Mouse (Mus musculus): ENCODE data around the gene 1700022I11Rik. TPM values are rescaled to one million over a fixed set of nuclear protein-coding genes. Genes with fewer than 3 reads are reported as not detected.
A peak's percentile ranks its signal among the peaks of the same experiment; 100 is the strongest.

1700022I11Rik gene
- polyA plus RNA-seq, 1 experiment from 2014 or later: 0.49 TPM

- WGBS: 51% methylated on average over 5 of the region's 5 CpGs
Observed at GRCm38 (mm10) chr4:42943341-42943740, 26.1 kb upstream of the 1700022I11Rik start.

GRCm38 (mm10) chr4:42944185-42944584, 25.2 kb upstream of the 1700022I11Rik start:
- H3K27ac ChIP-seq (ENCODE audit: poor library complexity, severe bottlenecking): no peak overlapping the region
- ATAC-seq (ENCODE audit: insufficient number of reproducible peaks, low FRiP score): no peak
- no peak overlapping the region for H3K4me3 ChIP-seq
- no peaks in the 10 kb centered on the region for H3K9me3 ChIP-seq (replicated peaks)
- no peaks in the 10 kb centered on the region for H3K36me3 ChIP-seq
- H3K9ac ChIP-seq: no peak overlapping the region
- H3K4me2 ChIP-seq: no peak overlapping the region
- peaks cover 49% of the 10 kb centered on the region for H3K27me3 ChIP-seq (replicated peaks)
- peaks cover 9% of the 10 kb centered on the region for H3K4me1 ChIP-seq (replicated peaks)
- 73% methylated on average over 9 of the region's 9 CpGs for WGBS

More at GRCm38 (mm10) chr4:42943341-42943740, 26.1 kb upstream of the 1700022I11Rik start:
- Histone ChIP-seq H3K36me3 (no peaks in the 10 kb centered on the region), H3K27ac (ENCODE audit: poor library complexity, severe bottlenecking) (no peak overlapping the region), H3K4me1 (replicated peaks) (peaks cover under 1% of the 10 kb centered on the region; the same call in 1 of the 2 replicates), H3K27me3 (replicated peaks) (peaks cover 58% of the 10 kb centered on the region), H3K9me3 (replicated peaks) (no peaks in the 10 kb centered on the region), H3K9ac (no peak overlapping the region), H3K4me3 (no peak overlapping the region), H3K4me2 (no peak overlapping the region)
- no peak for ATAC-seq (ENCODE audit: insufficient number of reproducible peaks, low FRiP score)

GRCm38 (mm10) chr4:42945043-42945442, 24.4 kb upstream of the 1700022I11Rik start:
- no peaks in the 10 kb centered on the region for H3K36me3 ChIP-seq
- H3K27me3 ChIP-seq (replicated peaks): peaks cover 41% of the 10 kb centered on the region
- 11% methylated on average over 6 of the region's 6 CpGs for WGBS
- no peak overlapping the region for H3K4me3 ChIP-seq
- ATAC-seq (ENCODE audit: insufficient number of reproducible peaks, low FRiP score): no peak
- H3K4me1 ChIP-seq (replicated peaks): peaks cover 10% of the 10 kb centered on the region
- no peaks in the 10 kb centered on the region for H3K9me3 ChIP-seq (replicated peaks)
- no peak overlapping the region for H3K27ac ChIP-seq (ENCODE audit: poor library complexity, severe bottlenecking)
- H3K4me2 ChIP-seq: no peak overlapping the region
- H3K9ac ChIP-seq: no peak overlapping the region

- no peaks in the 10 kb centered on the region for H3K9me3 ChIP-seq (replicated peaks)
- 78% methylated on average over 3 of the region's 3 CpGs for WGBS
- H3K4me3 ChIP-seq: no peak overlapping the region
- H3K9ac ChIP-seq: no peak overlapping the region
- peaks cover 12% of the 10 kb centered on the region for H3K4me1 ChIP-seq (replicated peaks)
- H3K4me2 ChIP-seq: no peak overlapping the region
- peaks cover 40% of the 10 kb centered on the region for H3K27me3 ChIP-seq (replicated peaks)
- H3K27ac ChIP-seq (ENCODE audit: poor library complexity, severe bottlenecking): no peak overlapping the region
- no peak for ATAC-seq (ENCODE audit: insufficient number of reproducible peaks, low FRiP score)
- H3K36me3 ChIP-seq: no peaks in the 10 kb centered on the region
Observed at GRCm38 (mm10) chr4:42945445-42945844, 24.0 kb upstream of the 1700022I11Rik start.

DNA sequence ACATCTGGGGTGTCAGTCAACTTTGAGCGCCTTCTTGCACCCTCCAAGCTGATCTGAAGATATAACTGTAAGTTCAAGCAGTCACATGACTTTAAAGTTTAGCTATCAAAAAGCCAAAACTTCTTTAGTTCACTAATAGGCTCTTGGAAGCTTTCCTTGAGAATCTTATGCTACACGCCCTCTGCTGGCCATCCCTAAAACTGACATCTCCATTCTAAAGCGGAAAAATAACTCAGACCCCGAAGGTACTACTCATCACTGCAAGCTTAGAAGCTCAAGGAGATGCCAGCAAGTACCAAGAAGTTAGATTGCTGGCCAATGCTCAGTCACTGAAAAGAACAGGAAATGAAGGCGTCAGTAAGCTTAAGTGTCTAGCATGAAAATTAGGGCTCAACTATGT, 23.5 kb upstream of the 1700022I11Rik start:
- Histone ChIP-seq H3K27ac (ENCODE audit: poor library complexity, severe bottlenecking) (no peak overlapping the region), H3K4me2 (no peak overlapping the region), H3K9me3 (replicated peaks) (no peaks in the 10 kb centered on the region), H3K9ac (no peak overlapping the region), H3K36me3 (no peaks in the 10 kb centered on the region), H3K4me3 (no peak overlapping the region), H3K27me3 (replicated peaks) (peaks cover 40% of the 10 kb centered on the region), H3K4me1 (replicated peaks) (peaks cover 17% of the 10 kb centered on the region)
- 6% methylated on average over 5 of the region's 5 CpGs for WGBS
- ATAC-seq (ENCODE audit: insufficient number of reproducible peaks, low FRiP score): no peak

DNA sequence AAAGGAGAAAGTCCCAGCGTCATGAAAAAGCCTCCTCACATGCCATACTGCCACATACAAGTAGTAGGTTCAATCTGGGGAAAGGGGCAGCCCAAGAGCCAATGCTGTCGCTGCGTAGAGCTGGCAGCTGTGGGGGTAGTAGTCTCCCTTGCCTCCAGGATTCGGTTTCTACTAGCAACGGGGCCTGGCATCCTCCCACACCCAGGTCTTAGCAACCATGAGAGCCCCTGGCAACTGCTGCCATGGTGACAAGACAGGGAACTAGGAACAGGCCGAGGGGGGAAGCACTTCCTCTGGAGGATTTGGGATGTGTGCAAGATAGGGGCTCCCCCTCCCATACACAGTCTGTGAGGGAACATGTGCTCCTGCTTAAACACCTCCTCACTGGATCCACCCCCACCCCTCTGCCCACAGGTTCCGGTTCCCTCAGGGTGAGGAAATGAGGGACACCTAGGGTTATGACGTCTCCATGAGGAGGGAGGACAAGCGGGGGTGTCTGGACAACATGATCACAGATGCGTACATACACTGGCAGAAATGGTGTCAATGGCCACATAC, 22.6 kb upstream of the 1700022I11Rik start:
- Histone ChIP-seq H3K4me3 (no peak overlapping the region), H3K9me3 (replicated peaks) (no peaks in the 10 kb centered on the region), H3K36me3 (no peaks in the 10 kb centered on the region; the same call in 1 of the 2 replicates), H3K4me2 (no peak overlapping the region), H3K9ac (no peak overlapping the region), H3K27ac (ENCODE audit: poor library complexity, severe bottlenecking) (no peak overlapping the region), H3K4me1 (replicated peaks) (peaks cover 25% of the 10 kb centered on the region), H3K27me3 (replicated peaks) (peaks cover 40% of the 10 kb centered on the region)
- 59% methylated on average over 10 of the region's 10 CpGs for WGBS
- ATAC-seq (ENCODE audit: insufficient number of reproducible peaks, low FRiP score): no peak

DNA sequence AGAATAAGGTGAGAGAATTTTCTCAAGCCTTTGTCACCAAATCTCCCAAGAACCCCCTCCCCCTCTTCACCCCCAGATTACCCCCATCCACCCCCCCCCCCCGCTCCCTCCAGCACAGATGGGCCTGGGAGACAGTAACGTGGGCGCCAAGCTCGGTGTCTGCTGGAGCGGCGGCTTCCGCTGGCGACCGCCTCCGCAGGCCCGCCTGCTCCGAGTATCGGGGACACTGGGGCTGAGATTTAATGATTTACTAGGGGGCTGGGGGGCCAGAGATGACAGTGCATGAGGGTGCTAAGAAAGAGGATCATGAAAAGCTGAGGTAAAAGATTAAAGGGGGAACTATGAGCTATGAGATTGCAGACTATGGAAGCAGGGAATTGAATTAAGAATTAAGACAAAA, 20.9 kb upstream of the 1700022I11Rik start:
- no peak for ATAC-seq (ENCODE audit: insufficient number of reproducible peaks, low FRiP score)
- Histone ChIP-seq H3K4me2 (no peak overlapping the region), H3K9me3 (replicated peaks) (no peaks in the 10 kb centered on the region), H3K4me1 (replicated peaks) (peaks cover 42% of the 10 kb centered on the region), H3K9ac (no peak overlapping the region), H3K4me3 (no peak overlapping the region), H3K36me3 (peaks cover 3% of the 10 kb centered on the region; the same call in 1 of the 2 replicates), H3K27me3 (replicated peaks) (peaks cover 30% of the 10 kb centered on the region), H3K27ac (ENCODE audit: poor library complexity, severe bottlenecking) (no peak overlapping the region)
- 58% methylated on average over 13 of the region's 13 CpGs for WGBS

GRCm38 (mm10) chr4:42949051-42949675, 20.2 kb upstream of the 1700022I11Rik start:
- 9% methylated on average over 14 of the region's 14 CpGs for WGBS
- Histone ChIP-seq H3K27me3 (replicated peaks) (peaks cover 23% of the 10 kb centered on the region), H3K4me2 (peak overlapping the region; percentile 82), H3K27ac (ENCODE audit: poor library complexity, severe bottlenecking) (peak overlapping the region; percentile 37; the same call in 1 of the 2 replicates), H3K9ac (peak overlapping the region; percentile 38; the same call in 1 of the 2 replicates), H3K9me3 (replicated peaks) (no peaks in the 10 kb centered on the region), H3K4me1 (replicated peaks) (peaks cover 49% of the 10 kb centered on the region), H3K4me3 (peak overlapping the region; percentile 69), H3K36me3 (peaks cover 3% of the 10 kb centered on the region; the same call in 1 of the 2 replicates)
- no peak for ATAC-seq (ENCODE audit: insufficient number of reproducible peaks, low FRiP score)

DNA sequence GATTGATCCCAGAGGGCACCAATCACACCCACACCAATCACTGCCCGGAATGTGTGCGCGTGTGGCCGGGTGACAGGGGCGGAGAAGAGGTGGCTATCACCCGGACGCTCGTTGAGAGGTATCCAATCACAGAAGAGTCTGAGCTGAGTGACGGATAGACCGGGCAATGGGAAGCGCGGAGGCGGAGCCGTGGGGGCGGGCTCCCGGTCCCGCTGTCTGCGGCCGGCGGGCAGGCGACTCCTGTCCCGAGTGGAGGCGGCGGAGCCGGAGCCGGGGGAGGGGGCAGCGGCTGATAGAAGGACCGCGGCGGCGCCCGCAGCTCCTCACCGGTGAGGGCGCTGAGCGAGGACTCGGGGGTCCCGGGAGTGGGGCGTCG, 19.7 kb upstream of the 1700022I11Rik start, which contains the start of gene Dnajb5:
TSS of gene Dnajb5 (plus strand) at position 139 of the 376 bp plus-strand sequence.
- H3K4me2 ChIP-seq: peak within 1 kb of the TSS; percentile 82
- under 1% methylated on average over 38 of the region's 39 CpGs for WGBS
- H3K4me1 ChIP-seq (replicated peaks): peaks cover 52% of the 10 kb centered on the region

DNA sequence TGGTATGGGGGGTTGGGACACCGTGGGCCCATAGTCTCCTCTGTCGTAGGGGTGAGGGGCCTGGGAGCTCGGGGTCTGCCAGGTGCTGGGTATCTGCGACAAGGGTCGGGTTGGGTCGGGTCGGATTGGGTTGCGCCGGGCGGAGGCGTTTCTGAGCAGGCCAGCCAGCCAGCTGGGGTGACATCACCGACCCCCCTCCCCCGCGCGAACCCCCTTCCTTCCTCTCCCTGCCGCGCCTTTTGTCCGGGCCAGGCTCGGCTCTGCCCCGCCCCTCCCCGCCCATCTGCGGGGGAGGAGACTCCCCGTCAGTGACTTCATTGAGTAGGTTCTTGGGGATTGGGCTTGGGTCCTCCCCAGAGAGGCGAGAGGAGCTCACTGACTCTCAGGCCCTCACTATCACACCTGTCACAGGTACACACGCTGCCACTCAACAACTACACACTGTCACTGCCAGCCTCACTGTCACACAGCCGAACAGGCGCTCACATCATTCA, 19.3 kb upstream of the 1700022I11Rik start:
- Histone ChIP-seq H3K27ac (ENCODE audit: poor library complexity, severe bottlenecking) (peak overlapping the region; percentile 98), H3K27me3 (replicated peaks) (peaks cover 20% of the 10 kb centered on the region), H3K9ac (peak overlapping the region; percentile 92), H3K4me1 (replicated peaks) (peaks cover 55% of the 10 kb centered on the region), H3K9me3 (replicated peaks) (no peaks in the 10 kb centered on the region), H3K4me3 (peak overlapping the region; percentile 69), H3K4me2 (peak overlapping the region; percentile 82), H3K36me3 (peaks cover 4% of the 10 kb centered on the region; the same call in 1 of the 2 replicates)
- WGBS: under 1% methylated on average over 16 of the region's 27 CpGs
- peak; percentile 79 for ATAC-seq (ENCODE audit: insufficient number of reproducible peaks, low FRiP score)

More for the DNA sequence above, 19.7 kb upstream of the 1700022I11Rik start, which contains the start of gene Dnajb5:
- H3K4me3 ChIP-seq: peak within 1 kb of the TSS; percentile 69
- H3K36me3 ChIP-seq: peaks cover 3% of the 10 kb centered on the region; the same call in 1 of the 2 replicates
- peaks cover 20% of the 10 kb centered on the region for H3K27me3 ChIP-seq (replicated peaks)
- H3K9ac ChIP-seq: peak within 1 kb of the TSS; percentile 92
- ATAC-seq (ENCODE audit: insufficient number of reproducible peaks, low FRiP score): peak; percentile 95
- no peaks in the 10 kb centered on the region for H3K9me3 ChIP-seq (replicated peaks)
- H3K27ac ChIP-seq (ENCODE audit: poor library complexity, severe bottlenecking): peak within 1 kb of the TSS; percentile 98
